Mouse (Mus musculus): Measurements from ENCODE around the gene Arhgap30. TPM values are rescaled to one million over a fixed set of nuclear protein-coding genes. Genes with fewer than 3 reads are reported as not detected.

Gene Arhgap30
- polyA plus RNA-seq, 1 experiment from 2014 or later = 5.3 TPM

GRCm38 (mm10) chr1:171358421-171358820, 30.3 kb upstream of the Arhgap30 start:
- Histone ChIP-seq H3K27me3 (replicated peaks) (no peaks in the 10 kb centered on the region), H3K36me3 (peaks cover 32% of the 10 kb centered on the region), H3K27ac (no peak overlapping the region), H3K4me2 (no peak overlapping the region), H3K4me1 (peaks cover 26% of the 10 kb centered on the region), H3K4me3 (no peak overlapping the region), H3K9me3 (replicated peaks) (no peaks in the 10 kb centered on the region), H3K9ac (no peak overlapping the region)
- WGBS (ENCODE audit: insufficient replicate concordance) = 63% methylated on average over 4 of the region's 4 CpGs
- ATAC-seq = no peak

GRCm38 (mm10) chr1:171360253-171360652, 28.5 kb upstream of the Arhgap30 start:
- no peak overlapping the region for H3K27ac ChIP-seq
- peak overlapping the region; percentile 72 for H3K9ac ChIP-seq
- WGBS (ENCODE audit: insufficient replicate concordance) = 23% methylated on average over 26 of the region's 26 CpGs
- H3K4me1 ChIP-seq = peaks cover 26% of the 10 kb centered on the region
- peak; percentile 36; the same call in 1 of the 2 replicates for ATAC-seq
- H3K36me3 ChIP-seq = peaks cover 28% of the 10 kb centered on the region
- H3K4me2 ChIP-seq = peak overlapping the region; percentile 79
- peak overlapping the region; percentile 65 for H3K4me3 ChIP-seq
- H3K9me3 ChIP-seq (replicated peaks) = no peaks in the 10 kb centered on the region
- no peaks in the 10 kb centered on the region for H3K27me3 ChIP-seq (replicated peaks)

GRCm38 (mm10) chr1:171360656-171361055, 28.1 kb upstream of the Arhgap30 start, which contains the start of gene Klhdc9:
Gene Klhdc9, minus strand, starts transcription at chr1:171360798.
- H3K36me3 ChIP-seq = peaks cover 28% of the 10 kb centered on the region
- H3K27ac ChIP-seq = peak within 1 kb of the TSS; percentile 64
- H3K4me2 ChIP-seq = peak within 1 kb of the TSS; percentile 79
- H3K4me1 ChIP-seq = peaks cover 26% of the 10 kb centered on the region
- H3K27me3 ChIP-seq (replicated peaks) = no peaks in the 10 kb centered on the region
- ATAC-seq = peak; percentile 88
- 3% methylated on average over 21 of the region's 21 CpGs for WGBS (ENCODE audit: insufficient replicate concordance)
- H3K4me3 ChIP-seq = peak within 1 kb of the TSS; percentile 65
- peak within 1 kb of the TSS; percentile 72 for H3K9ac ChIP-seq
- H3K9me3 ChIP-seq (replicated peaks) = no peaks in the 10 kb centered on the region

GRCm38 (mm10) chr1:171361106-171362103, 27.3 kb upstream of the Arhgap30 start:
- H3K4me3 ChIP-seq = peak overlapping the region; percentile 65
- peaks cover 25% of the 10 kb centered on the region for H3K36me3 ChIP-seq
- no peaks in the 10 kb centered on the region for H3K27me3 ChIP-seq (replicated peaks)
- H3K4me2 ChIP-seq = peak overlapping the region; percentile 79
- H3K4me1 ChIP-seq = peaks cover 26% of the 10 kb centered on the region
- no peaks in the 10 kb centered on the region for H3K9me3 ChIP-seq (replicated peaks)
- 34% methylated on average over 16 of the region's 16 CpGs for WGBS (ENCODE audit: insufficient replicate concordance)
- H3K9ac ChIP-seq = peak overlapping the region; percentile 72
- ATAC-seq = peak; percentile 72
- peak overlapping the region; percentile 64 for H3K27ac ChIP-seq

GRCm38 (mm10) chr1:171365934-171366333, 22.8 kb upstream of the Arhgap30 start:
- Histone ChIP-seq H3K4me2 (no peak overlapping the region), H3K9me3 (replicated peaks) (no peaks in the 10 kb centered on the region), H3K4me3 (no peak overlapping the region), H3K9ac (no peak overlapping the region), H3K27ac (no peak overlapping the region), H3K36me3 (no peaks in the 10 kb centered on the region), H3K27me3 (replicated peaks) (peaks cover 13% of the 10 kb centered on the region), H3K4me1 (peaks cover 8% of the 10 kb centered on the region)
- no peak for ATAC-seq
- WGBS (ENCODE audit: insufficient replicate concordance) = 53% methylated on average over 7 of the region's 7 CpGs

GRCm38 (mm10) chr1:171369845-171370556, 18.8 kb upstream of the Arhgap30 start, which contains the start of gene Nectin4:
Gene Nectin4, plus strand, starts transcription at chr1:171370099.
- peaks cover 32% of the 10 kb centered on the region for H3K27me3 ChIP-seq (replicated peaks)
- H3K27ac ChIP-seq = no peak within 1 kb of the TSS
- H3K4me3 ChIP-seq = no peak within 1 kb of the TSS
- H3K9ac ChIP-seq = no peak within 1 kb of the TSS
- H3K4me2 ChIP-seq = peak within 1 kb of the TSS; percentile 14; the same call in 1 of the 2 replicates
- no peaks in the 10 kb centered on the region for H3K36me3 ChIP-seq
- H3K4me1 ChIP-seq = peaks cover 8% of the 10 kb centered on the region
- ATAC-seq = no peak
- H3K9me3 ChIP-seq (replicated peaks) = no peaks in the 10 kb centered on the region
- WGBS (ENCODE audit: insufficient replicate concordance) = 39% methylated on average over 20 of the region's 20 CpGs

GRCm38 (mm10) chr1:171372880-171373279, 15.9 kb upstream of the Arhgap30 start:
- ATAC-seq = no peak
- 58% methylated on average over 3 of the region's 3 CpGs for WGBS (ENCODE audit: insufficient replicate concordance)
- H3K4me2 ChIP-seq = no peak overlapping the region

GRCm38 (mm10) chr1:171373946-171374345, 14.8 kb upstream of the Arhgap30 start:
- Histone ChIP-seq H3K9me3 (replicated peaks) (no peaks in the 10 kb centered on the region), H3K4me1 (peaks cover 20% of the 10 kb centered on the region), H3K4me3 (no peak overlapping the region), H3K9ac (peak overlapping the region; percentile 39; the same call in 1 of the 2 replicates), H3K4me2 (peak overlapping the region; percentile 20; the same call in 1 of the 2 replicates), H3K36me3 (no peaks in the 10 kb centered on the region), H3K27ac (no peak overlapping the region), H3K27me3 (replicated peaks) (peaks cover 32% of the 10 kb centered on the region)
- WGBS (ENCODE audit: insufficient replicate concordance) = 2% methylated on average over 4 of the region's 4 CpGs
- no peak for ATAC-seq

More at GRCm38 (mm10) chr1:171372880-171373279, 15.9 kb upstream of the Arhgap30 start:
- Histone ChIP-seq H3K36me3 (no peaks in the 10 kb centered on the region), H3K4me1 (peaks cover 20% of the 10 kb centered on the region), H3K9ac (no peak overlapping the region), H3K9me3 (replicated peaks) (no peaks in the 10 kb centered on the region), H3K27ac (no peak overlapping the region), H3K27me3 (replicated peaks) (peaks cover 32% of the 10 kb centered on the region), H3K4me3 (no peak overlapping the region)

- peak; percentile 30; the same call in 1 of the 2 replicates for ATAC-seq
- no peak overlapping the region for H3K4me2 ChIP-seq
Observed at GRCm38 (mm10) chr1:171375646-171376097, 13.1 kb upstream of the Arhgap30 start.

GRCm38 (mm10) chr1:171378298-171378697, 10.5 kb upstream of the Arhgap30 start:
- ATAC-seq = no peak
- 50% methylated on average over 6 of the region's 6 CpGs for WGBS (ENCODE audit: insufficient replicate concordance)
- Histone ChIP-seq H3K4me1 (peaks cover 29% of the 10 kb centered on the region), H3K27ac (no peak overlapping the region), H3K9me3 (replicated peaks) (no peaks in the 10 kb centered on the region), H3K9ac (no peak overlapping the region), H3K4me2 (no peak overlapping the region), H3K27me3 (replicated peaks) (peaks cover 35% of the 10 kb centered on the region), H3K36me3 (no peaks in the 10 kb centered on the region), H3K4me3 (no peak overlapping the region)

More at GRCm38 (mm10) chr1:171375646-171376097, 13.1 kb upstream of the Arhgap30 start:
- WGBS (ENCODE audit: insufficient replicate concordance) = 39% methylated on average over 9 of the region's 9 CpGs
- Histone ChIP-seq H3K9me3 (replicated peaks) (no peaks in the 10 kb centered on the region), H3K4me3 (no peak overlapping the region), H3K4me1 (peaks cover 29% of the 10 kb centered on the region), H3K9ac (no peak overlapping the region), H3K36me3 (no peaks in the 10 kb centered on the region), H3K27ac (no peak overlapping the region), H3K27me3 (replicated peaks) (peaks cover 36% of the 10 kb centered on the region)

- Histone ChIP-seq H3K4me3 (peak overlapping the region; percentile 7; the same call in 1 of the 2 replicates), H3K9ac (no peak overlapping the region), H3K4me1 (peaks cover 20% of the 10 kb centered on the region), H3K27ac (no peak overlapping the region), H3K27me3 (replicated peaks) (peaks cover 44% of the 10 kb centered on the region), H3K4me2 (peak overlapping the region; percentile 50), H3K9me3 (replicated peaks) (no peaks in the 10 kb centered on the region), H3K36me3 (no peaks in the 10 kb centered on the region)
- WGBS (ENCODE audit: insufficient replicate concordance) = 5% methylated on average over 31 of the region's 31 CpGs
- no peak; the same call in 1 of the 2 replicates for ATAC-seq
Observed at GRCm38 (mm10) chr1:171379935-171380599, 8.7 kb upstream of the Arhgap30 start.

Measured in liver, embryonic 12.5 days (tissue).